Mouse (Mus musculus): ENCODE data around the gene Chmp6.

Chmp6 gene

GRCm38 (mm10) chr11:119939073-119939710 lies 26.0 kb downstream of the Chmp6 start:
- no peak for DNase-seq

- no peak for DNase-seq
Observed at GRCm38 (mm10) chr11:119939711-119940106, 26.5 kb downstream of the Chmp6 start.

- DNase-seq, result no peak
Observed at GRCm38 (mm10) chr11:119940142-119940541, 26.9 kb downstream of the Chmp6 start.

GRCm38 (mm10) chr11:119941794-119942193 lies 28.6 kb downstream of the Chmp6 start:
- no peak for DNase-seq

GRCm38 (mm10) chr11:119942201-119942726 lies 29.0 kb downstream of the Chmp6 start:
- DNase-seq, result no peak

- peak; percentile 99 for DNase-seq
Observed at GRCm38 (mm10) chr11:119942727-119943427, 29.6 kb downstream of the Chmp6 start, which contains the start of gene Baiap2. TSS of gene Baiap2 (plus strand) at chr11:119942763.

GRCm38 (mm10) chr11:119943428-119943988 lies 30.3 kb downstream of the Chmp6 start:
- no peak for DNase-seq

GRCm38 (mm10) chr11:119945343-119945742 lies 32.1 kb downstream of the Chmp6 start:
- DNase-seq, result no peak

- no peak for DNase-seq
Observed at GRCm38 (mm10) chr11:119947426-119947825, 34.2 kb downstream of the Chmp6 start.

GRCm38 (mm10) chr11:119947897-119948296 lies 34.7 kb downstream of the Chmp6 start:
- no peak for DNase-seq

- DNase-seq, result no peak
Observed at GRCm38 (mm10) chr11:119948305-119948704, 35.1 kb downstream of the Chmp6 start.

- no peak for DNase-seq
Observed at GRCm38 (mm10) chr11:119948803-119949202, 35.6 kb downstream of the Chmp6 start.

GRCm38 (mm10) chr11:119950535-119950934 lies 37.3 kb downstream of the Chmp6 start:
- no peak for DNase-seq

GRCm38 (mm10) chr11:119951326-119951725 lies 38.1 kb downstream of the Chmp6 start:
- no peak for DNase-seq

- no peak for DNase-seq
Observed at GRCm38 (mm10) chr11:119952429-119953224, 39.4 kb downstream of the Chmp6 start.

GRCm38 (mm10) chr11:119954233-119954632 lies 41.0 kb downstream of the Chmp6 start:
- no peak for DNase-seq

GRCm38 (mm10) chr11:119954749-119955337 lies 41.6 kb downstream of the Chmp6 start:
- no peak for DNase-seq

- no peak for DNase-seq
Observed at GRCm38 (mm10) chr11:119955432-119955831, 42.2 kb downstream of the Chmp6 start.

GRCm38 (mm10) chr11:119956590-119956989 lies 43.3 kb downstream of the Chmp6 start:
- DNase-seq, result no peak

GRCm38 (mm10) chr11:119958856-119959255 lies 45.6 kb downstream of the Chmp6 start:
- DNase-seq, result no peak

GRCm38 (mm10) chr11:119959714-119960113 lies 46.5 kb downstream of the Chmp6 start:
- DNase-seq, result no peak

- no peak for DNase-seq
Observed at GRCm38 (mm10) chr11:119960671-119961070, 47.4 kb downstream of the Chmp6 start.

GRCm38 (mm10) chr11:119961511-119961910 lies 48.3 kb downstream of the Chmp6 start:
- DNase-seq, result no peak

Data from thymus, postnatal 25 days (tissue).